Mouse (Mus musculus): ENCODE data around the gene Pla2g4f. TPM values are rescaled to one million over a fixed set of nuclear protein-coding genes. Genes with fewer than 3 reads are reported as not detected.

Gene Pla2g4f
- total and polyA plus RNA-seq, 2 experiments from 2014 or later: 0.05 TPM; not detected in 1

DNA sequence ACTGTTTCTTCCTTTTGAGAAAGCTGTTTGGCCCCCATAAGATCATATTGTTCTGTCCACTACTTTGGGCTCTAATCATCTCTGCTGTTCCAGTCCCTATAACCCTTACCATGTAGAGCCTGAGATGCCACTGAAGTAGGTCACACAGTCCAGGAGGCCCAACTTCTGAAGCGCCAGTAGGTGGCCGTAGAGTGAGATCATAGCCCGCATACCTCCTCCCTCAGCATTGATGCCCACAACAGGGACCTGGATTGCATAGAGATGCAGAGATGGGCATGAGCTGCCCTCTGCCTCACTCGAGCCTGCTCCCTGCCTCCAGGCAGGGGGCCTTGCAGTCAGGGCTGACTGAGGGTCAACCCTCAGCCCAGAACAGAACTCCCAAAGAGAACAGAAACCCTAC lies 37.0 kb downstream of the Pla2g4f start:
- no peak for TF ChIP-seq CTCF (IDR thresholded peaks at IDR 0.05)
- WGBS: 82% methylated on average over 4 of the region's 4 CpGs
- no peak overlapping the region for H3K9ac ChIP-seq (replicated peaks; ENCODE audit: low read length, poor library complexity, severe bottlenecking)
- H3K27ac ChIP-seq (ENCODE audit: low read depth, low read length): no peak overlapping the region
- H3K36me3 ChIP-seq (ENCODE audit: insufficient read depth, low read length): no peaks in the 10 kb centered on the region
- no peak overlapping the region for H3K4me3 ChIP-seq (ENCODE audit: low read depth, low read length)
- no peak for DNase-seq (ENCODE audit: low spot score)
- no peak overlapping the region for H3K4me2 ChIP-seq (ENCODE audit: low read depth, low read length, poor library complexity, severe bottlenecking)
- H3K9me3 ChIP-seq (ENCODE audit: low read length): no peaks in the 10 kb centered on the region
- H3K4me1 ChIP-seq (ENCODE audit: insufficient read depth, low read length): no peaks in the 10 kb centered on the region
- ATAC-seq (ENCODE audit: low FRiP score): no peak
- no peaks in the 10 kb centered on the region for H3K27me3 ChIP-seq (ENCODE audit: insufficient read depth, low read length)

DNA sequence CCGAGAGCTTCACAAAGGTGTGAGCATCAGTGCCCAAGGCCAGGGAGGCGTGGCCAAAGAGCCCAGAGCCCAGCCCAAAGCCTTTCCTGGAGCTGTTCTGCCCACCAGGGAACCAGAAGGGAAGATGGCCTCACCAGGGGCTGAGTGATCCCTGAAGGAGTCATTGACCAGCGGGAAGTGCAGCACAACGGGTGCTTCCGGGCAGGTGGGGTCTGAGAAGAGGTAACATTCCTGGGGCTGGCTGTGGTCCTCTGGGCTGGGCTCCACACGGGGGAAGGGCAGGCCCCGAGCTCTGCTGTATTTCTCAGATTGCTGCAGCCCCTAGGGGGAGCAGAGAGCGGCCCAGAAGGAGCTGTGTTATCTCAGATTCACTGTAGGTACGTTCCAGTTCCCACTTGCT lies 45.3 kb downstream of the Pla2g4f start:
- WGBS: 6% methylated on average over 9 of the region's 9 CpGs
- no peaks in the 10 kb centered on the region for H3K36me3 ChIP-seq (ENCODE audit: insufficient read depth, low read length)
- no peaks in the 10 kb centered on the region for H3K4me1 ChIP-seq (ENCODE audit: insufficient read depth, low read length)
- H3K9me3 ChIP-seq (ENCODE audit: low read length): no peaks in the 10 kb centered on the region
- ATAC-seq (ENCODE audit: low FRiP score): no peak
- H3K27ac ChIP-seq (ENCODE audit: low read depth, low read length): no peak overlapping the region
- H3K27me3 ChIP-seq (ENCODE audit: insufficient read depth, low read length): no peaks in the 10 kb centered on the region
- H3K4me3 ChIP-seq (ENCODE audit: low read depth, low read length): no peak overlapping the region
- no peak overlapping the region for H3K4me2 ChIP-seq (ENCODE audit: low read depth, low read length, poor library complexity, severe bottlenecking)
- TF ChIP-seq CTCF (IDR thresholded peaks at IDR 0.05): peak; percentile 45
- H3K9ac ChIP-seq (replicated peaks; ENCODE audit: low read length, poor library complexity, severe bottlenecking): no peak overlapping the region
- no peak for DNase-seq (ENCODE audit: low spot score)

DNA sequence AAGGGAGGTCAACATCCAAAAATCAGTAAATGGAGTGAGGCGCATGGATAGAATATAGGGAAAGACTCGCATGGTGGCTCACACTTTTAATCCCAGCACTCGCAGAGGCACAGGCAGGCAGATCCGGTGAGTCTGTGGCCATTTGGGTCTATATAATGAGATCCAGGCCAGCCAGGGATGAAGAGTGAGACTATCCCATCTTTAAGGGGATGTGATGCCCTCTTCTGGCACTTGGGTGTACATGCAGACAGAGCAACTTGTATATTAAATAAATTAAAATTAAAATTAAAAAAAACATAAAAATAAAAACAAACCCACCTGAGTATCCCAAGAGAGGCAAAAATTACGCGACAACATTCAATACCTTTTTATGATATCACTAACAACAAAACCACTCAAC lies 48.4 kb downstream of the Pla2g4f start:
- TF ChIP-seq CTCF (IDR thresholded peaks at IDR 0.05): peak; percentile 53
- Histone ChIP-seq H3K27ac (ENCODE audit: low read depth, low read length) (no peak overlapping the region), H3K36me3 (ENCODE audit: insufficient read depth, low read length) (no peaks in the 10 kb centered on the region), H3K9me3 (ENCODE audit: low read length) (no peaks in the 10 kb centered on the region), H3K4me1 (ENCODE audit: insufficient read depth, low read length) (no peaks in the 10 kb centered on the region), H3K4me3 (ENCODE audit: low read depth, low read length) (no peak overlapping the region), H3K27me3 (ENCODE audit: insufficient read depth, low read length) (no peaks in the 10 kb centered on the region), H3K9ac (replicated peaks; ENCODE audit: low read length, poor library complexity, severe bottlenecking) (no peak overlapping the region), H3K4me2 (ENCODE audit: low read depth, low read length, poor library complexity, severe bottlenecking) (no peak overlapping the region)
- 73% methylated on average over 6 of the region's 6 CpGs for WGBS
- no peak for ATAC-seq (ENCODE audit: low FRiP score)
- DNase-seq (ENCODE audit: low spot score): peak; percentile 44

- H3K4me2 ChIP-seq (ENCODE audit: low read depth, low read length, poor library complexity, severe bottlenecking): no peak overlapping the region
- 41% methylated on average over 10 of the region's 10 CpGs for WGBS
- peak; percentile 34; the same call in 1 of the 2 replicates for ATAC-seq (ENCODE audit: low FRiP score)
- no peaks in the 10 kb centered on the region for H3K27me3 ChIP-seq (ENCODE audit: insufficient read depth, low read length)
- no peak for TF ChIP-seq CTCF (IDR thresholded peaks at IDR 0.05)
- H3K9ac ChIP-seq (replicated peaks; ENCODE audit: low read length, poor library complexity, severe bottlenecking): no peak overlapping the region; the same call in 1 of the 2 replicates
- H3K4me1 ChIP-seq (ENCODE audit: insufficient read depth, low read length): no peaks in the 10 kb centered on the region
- no peak overlapping the region for H3K4me3 ChIP-seq (ENCODE audit: low read depth, low read length)
- H3K36me3 ChIP-seq (ENCODE audit: insufficient read depth, low read length): no peaks in the 10 kb centered on the region
- H3K27ac ChIP-seq (ENCODE audit: low read depth, low read length): no peak overlapping the region
- no peaks in the 10 kb centered on the region for H3K9me3 ChIP-seq (ENCODE audit: low read length)
- no peak for DNase-seq (ENCODE audit: low spot score)
These were observed 49.1 kb downstream of the Pla2g4f start for GRCm38 (mm10) chr2:120264858-120265257.

DNA sequence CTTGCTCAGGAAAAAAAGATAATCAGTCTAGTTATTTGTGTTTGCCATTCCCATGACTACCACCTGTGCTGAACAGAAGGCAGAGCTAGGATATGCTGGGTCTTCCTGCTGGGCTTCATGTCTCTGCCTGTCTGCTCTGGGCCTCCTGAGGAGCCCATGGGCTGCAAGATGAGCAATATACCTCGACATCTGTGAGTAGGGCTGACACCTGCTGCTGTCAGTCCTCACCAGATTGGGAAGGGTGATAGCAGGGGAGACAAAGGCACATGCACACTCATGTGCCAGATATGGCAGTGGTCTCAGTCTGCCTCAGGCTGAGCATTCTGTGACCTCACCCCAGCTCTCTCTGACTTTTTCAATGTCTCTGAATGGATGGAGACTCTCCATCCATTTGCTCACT lies 51.1 kb downstream of the Pla2g4f start:
- Histone ChIP-seq H3K9me3 (ENCODE audit: low read length) (no peaks in the 10 kb centered on the region), H3K4me2 (ENCODE audit: low read depth, low read length, poor library complexity, severe bottlenecking) (no peak overlapping the region), H3K4me3 (ENCODE audit: low read depth, low read length) (no peak overlapping the region), H3K4me1 (ENCODE audit: insufficient read depth, low read length) (no peaks in the 10 kb centered on the region), H3K9ac (replicated peaks; ENCODE audit: low read length, poor library complexity, severe bottlenecking) (no peak overlapping the region), H3K27ac (ENCODE audit: low read depth, low read length) (no peak overlapping the region), H3K27me3 (ENCODE audit: insufficient read depth, low read length) (no peaks in the 10 kb centered on the region), H3K36me3 (ENCODE audit: insufficient read depth, low read length) (no peaks in the 10 kb centered on the region)
- no peak for TF ChIP-seq CTCF (IDR thresholded peaks at IDR 0.05)
- DNase-seq (ENCODE audit: low spot score) (no peak), ATAC-seq (ENCODE audit: low FRiP score) (no peak)
- 40% methylated on average over 1 of the region's 1 CpGs for WGBS

DNA sequence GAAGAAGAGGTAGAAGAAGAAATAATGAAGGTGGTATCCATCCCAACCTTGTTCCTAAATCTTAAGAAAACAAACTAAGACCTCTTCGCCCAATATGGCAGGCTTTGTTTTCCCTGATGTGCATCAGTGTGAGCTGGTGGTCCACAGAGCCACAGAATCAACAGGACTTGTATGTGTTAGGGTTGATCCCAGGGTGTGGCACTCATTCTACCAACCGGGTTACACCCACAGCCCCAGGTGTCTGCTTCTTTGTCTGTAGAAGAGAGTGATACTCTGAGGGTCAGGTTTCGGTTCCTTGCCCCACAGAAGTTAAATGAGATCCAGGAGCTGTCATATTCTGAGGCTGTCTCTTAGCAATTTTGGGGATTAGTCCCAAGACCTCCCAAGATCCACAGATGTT lies 52.6 kb downstream of the Pla2g4f start:
- no peak for ATAC-seq (ENCODE audit: low FRiP score)

More for the DNA sequence above, 52.6 kb downstream of the Pla2g4f start:
- Histone ChIP-seq H3K27me3 (ENCODE audit: insufficient read depth, low read length) (no peaks in the 10 kb centered on the region), H3K9ac (replicated peaks; ENCODE audit: low read length, poor library complexity, severe bottlenecking) (no peak overlapping the region), H3K9me3 (ENCODE audit: low read length) (no peaks in the 10 kb centered on the region), H3K4me1 (ENCODE audit: insufficient read depth, low read length) (no peaks in the 10 kb centered on the region), H3K4me2 (ENCODE audit: low read depth, low read length, poor library complexity, severe bottlenecking) (no peak overlapping the region), H3K4me3 (ENCODE audit: low read depth, low read length) (no peak overlapping the region), H3K36me3 (ENCODE audit: insufficient read depth, low read length) (no peaks in the 10 kb centered on the region), H3K27ac (ENCODE audit: low read depth, low read length) (no peak overlapping the region)
- 77% methylated on average over 3 of the region's 3 CpGs for WGBS
- no peak for TF ChIP-seq CTCF (IDR thresholded peaks at IDR 0.05)
- no peak for DNase-seq (ENCODE audit: low spot score)

Data from midbrain, postnatal 0 days (tissue).